Mouse (Mus musculus): ENCODE measurements around the gene Mdp1. TPM values are rescaled to one million over a fixed set of nuclear protein-coding genes. Genes with fewer than 3 reads are reported as not detected.

The Mdp1 gene
- polyA plus RNA-seq (2014; fragmentation: Illumina TruSeq; extraction: RNeasy Lipid Tissue Mini Kit (QIAGEN cat#74804); ENCODE audit: low read depth, low replicate concordance) = 4.4 TPM

DNA sequence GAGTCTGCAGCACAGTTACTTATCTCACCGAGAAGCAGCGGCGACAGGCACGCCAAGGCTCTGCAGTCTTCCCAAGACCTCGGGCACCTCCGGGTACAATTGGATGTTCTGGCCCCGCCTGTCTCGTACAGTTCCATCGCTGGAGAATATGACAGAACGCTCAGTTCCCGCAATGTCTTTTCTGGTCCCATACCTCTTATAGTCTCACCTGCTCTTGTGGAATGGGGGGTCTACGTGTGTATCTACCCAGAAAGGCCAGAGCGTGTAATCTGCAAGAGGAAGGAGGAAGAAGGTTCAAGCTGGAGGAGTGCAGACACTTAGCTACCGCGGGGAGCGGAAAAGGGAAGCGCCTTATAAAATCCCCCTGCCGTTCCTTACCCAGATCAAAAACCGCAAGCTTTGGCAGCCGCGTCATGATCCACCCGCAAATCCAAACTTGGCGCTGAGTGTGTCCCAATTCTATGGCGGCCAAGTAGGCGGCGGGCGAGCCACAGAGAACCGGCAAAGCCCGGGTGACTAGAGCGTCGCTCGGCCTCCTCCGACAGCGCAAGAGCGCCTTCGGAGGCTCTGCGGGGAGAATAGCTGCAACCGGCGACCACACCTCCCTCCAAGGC lies at the start of gene Mdp1:
Gene Mdp1, minus strand, starts transcription at position 549 of the 614 bp plus-strand sequence.

DNA sequence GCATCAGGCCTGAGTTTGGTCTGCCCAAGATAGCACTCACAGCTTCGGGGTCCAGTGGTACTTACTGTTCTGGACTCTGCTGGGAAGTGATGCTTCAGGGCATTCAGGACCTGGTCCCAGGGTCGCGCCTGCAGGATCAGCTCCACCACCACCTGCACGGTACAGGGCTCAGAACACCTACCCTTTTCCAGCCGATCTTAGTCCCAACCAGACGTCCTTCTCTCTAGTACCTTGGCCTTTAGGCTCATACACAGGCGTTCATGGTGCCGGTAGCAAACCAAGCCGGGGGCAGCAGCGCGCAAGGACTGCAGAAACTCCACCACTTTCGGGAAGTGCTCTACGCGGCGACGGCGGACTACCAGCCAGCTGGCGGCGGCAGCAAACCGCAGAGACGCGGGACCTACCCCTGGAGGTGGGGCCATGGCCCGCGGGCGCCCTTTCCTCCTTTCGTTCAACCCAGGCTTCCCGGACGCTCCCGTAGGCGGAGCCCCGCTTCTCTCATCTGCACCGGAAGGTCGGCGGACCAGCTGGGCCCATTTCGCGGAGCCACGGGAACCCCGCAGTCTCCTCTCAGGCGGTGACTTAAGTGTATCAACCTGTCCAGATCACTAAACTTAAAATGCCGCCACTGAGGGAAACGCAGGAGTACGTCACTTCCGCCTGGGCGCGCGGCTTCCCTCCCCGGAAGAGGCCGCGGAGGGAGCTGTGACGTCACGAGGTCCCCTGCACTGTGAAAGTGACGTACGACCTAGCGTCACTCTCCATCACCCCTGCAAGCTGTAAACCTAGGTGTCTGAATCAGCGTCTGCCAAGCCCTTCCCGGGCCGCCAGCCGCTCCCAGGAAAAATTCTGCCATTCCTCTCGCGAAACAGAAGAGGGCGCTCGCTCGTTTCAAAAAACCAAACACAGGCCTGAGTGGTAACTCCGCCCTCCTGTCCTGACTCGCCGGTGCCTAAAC lies 21.1 kb upstream of the Mdp1 start, which contains the start of gene Tinf2:
Gene Tinf2, minus strand, starts transcription at position 661 of the 958 bp plus-strand sequence.

DNA sequence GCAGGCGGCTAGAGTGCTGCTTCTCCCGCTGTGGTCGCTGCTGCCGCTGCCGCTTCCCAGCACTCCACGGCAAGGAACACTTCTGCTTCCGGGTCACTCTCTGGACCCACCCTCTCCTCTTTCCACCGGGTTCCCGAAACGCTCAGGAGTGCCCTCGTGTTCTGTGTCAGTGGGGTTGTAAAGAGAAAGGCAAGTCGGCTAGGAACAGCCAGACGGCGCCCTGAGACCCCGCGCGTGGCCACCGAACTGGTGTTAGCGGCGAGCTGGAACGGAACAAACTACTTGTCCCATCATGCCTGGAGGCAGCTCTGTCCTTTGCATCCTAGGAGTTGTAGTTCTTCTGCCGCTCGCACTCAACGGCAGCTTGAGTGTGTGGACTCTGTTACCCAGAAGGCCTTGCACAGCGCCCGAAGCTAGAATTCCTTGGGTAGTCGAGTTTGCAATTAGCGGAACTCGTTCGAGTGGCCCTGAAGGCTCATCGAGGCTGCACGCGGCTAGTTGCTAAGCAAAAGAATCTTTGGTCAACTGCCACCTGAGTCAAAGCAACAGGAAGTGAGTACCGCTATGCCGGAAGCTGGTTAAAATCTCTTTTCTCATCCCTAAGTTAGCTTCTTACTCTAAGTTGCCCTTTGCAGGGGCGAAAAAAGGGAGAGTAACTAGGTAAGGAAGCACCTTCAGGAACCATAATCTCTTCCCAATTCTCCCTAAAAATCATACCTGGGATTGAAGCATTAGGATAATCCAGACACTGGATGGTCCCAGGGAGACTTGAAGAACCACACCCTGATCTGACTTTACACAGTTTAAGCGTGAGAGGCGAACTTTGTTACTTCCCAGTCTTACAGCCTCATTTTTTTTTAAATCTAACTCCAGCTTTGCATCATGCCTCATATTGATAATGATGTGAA lies 11.8 kb upstream of the Mdp1 start, which contains the start of the genes Gmpr2 and Nedd8:
Gene Gmpr2, plus strand, starts transcription at position 109 of the 908 bp plus-strand sequence.
Gene Nedd8, minus strand, starts transcription at position 292 of the 908 bp plus-strand sequence.

DNA sequence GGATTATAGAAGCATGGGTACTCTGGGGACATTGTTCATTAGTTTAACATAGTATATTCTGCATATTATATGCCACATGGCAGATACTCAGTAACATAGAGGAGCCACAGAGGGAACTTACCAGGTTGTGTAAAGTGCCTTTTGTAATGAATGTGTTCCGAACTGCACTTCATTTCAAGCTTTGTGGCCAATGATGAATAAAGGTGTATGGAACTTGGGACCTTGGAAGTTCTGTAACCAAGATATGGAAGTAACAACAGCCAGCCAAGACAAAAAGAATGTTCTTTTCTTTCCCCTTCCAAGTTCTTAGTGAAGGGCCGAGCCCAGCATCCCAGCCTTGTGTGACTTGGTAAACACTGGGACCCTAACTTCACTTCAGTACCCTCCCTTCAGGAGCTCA lies 10.4 kb downstream of the Mdp1 start, which contains the start of gene Tssk4:
Gene Tssk4, plus strand, starts transcription at position 301 of the 400 bp plus-strand sequence.

DNA sequence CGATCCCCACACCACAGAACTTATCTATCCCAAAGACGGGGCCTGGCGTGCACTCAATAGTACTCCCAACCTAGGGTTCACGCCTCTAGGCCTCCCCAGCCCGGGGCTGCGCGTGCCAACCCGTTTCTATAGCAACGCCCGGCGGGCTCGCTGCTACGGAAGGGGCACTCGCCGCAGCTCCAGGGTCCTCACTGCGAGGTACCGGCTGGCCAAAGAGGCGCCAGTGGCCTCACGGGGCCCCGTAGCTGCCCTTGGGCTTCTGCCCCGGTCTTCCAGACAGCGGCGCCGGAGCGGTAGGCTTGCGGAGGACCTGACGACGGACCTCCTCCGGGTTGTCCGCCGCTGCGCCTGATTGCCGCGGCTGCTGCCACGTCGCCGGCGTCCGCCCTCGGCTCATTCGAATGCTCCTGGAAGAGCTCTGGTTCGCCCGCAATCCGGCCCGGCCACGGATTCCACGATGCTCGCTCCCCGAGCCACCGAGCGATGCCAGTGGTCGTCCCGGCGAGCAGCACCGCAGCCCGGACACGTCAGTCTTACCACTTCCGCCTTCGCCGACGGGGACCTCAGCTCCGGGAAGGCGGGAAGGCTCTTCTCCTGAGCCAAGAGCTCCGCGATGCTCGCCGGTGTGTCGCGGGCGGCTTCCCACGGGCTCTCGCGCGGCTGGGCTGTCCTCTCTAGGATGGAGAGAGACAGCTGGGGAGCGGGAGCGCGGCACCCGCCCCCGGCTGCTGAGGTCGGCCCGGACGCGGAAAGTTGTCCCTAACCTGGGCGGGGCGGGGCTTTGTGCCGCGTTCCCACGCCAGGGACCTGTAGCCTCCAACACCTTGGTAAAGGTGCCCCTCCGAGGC lies 17.0 kb downstream of the Mdp1 start, which contains the start of gene Tm9sf1:
Gene Tm9sf1, minus strand, starts transcription at position 747 of the 848 bp plus-strand sequence.

DNA sequence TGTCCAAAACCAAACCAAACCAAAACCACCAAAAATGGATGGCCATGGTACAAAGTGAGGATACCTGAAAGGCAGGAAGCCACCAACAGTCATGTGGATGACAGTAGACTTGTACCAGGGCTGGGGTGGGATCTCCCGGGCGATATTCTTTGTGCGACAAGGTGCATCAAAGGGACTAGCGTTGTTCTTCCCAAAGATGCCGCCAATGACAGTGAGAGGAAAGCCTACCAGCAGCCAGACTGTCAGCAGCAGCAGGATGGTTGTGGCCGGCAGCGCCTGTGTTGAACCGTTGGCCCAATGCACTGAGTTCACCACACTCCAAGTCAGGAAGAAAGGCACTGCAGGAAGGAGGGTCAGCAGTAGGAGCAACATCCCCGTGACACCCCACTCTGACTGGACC lies 22.5 kb downstream of the Mdp1 start, which contains the start of gene Gm49378:
Gene Gm49378, minus strand, starts transcription at position 101 of the 400 bp plus-strand sequence.

DNA sequence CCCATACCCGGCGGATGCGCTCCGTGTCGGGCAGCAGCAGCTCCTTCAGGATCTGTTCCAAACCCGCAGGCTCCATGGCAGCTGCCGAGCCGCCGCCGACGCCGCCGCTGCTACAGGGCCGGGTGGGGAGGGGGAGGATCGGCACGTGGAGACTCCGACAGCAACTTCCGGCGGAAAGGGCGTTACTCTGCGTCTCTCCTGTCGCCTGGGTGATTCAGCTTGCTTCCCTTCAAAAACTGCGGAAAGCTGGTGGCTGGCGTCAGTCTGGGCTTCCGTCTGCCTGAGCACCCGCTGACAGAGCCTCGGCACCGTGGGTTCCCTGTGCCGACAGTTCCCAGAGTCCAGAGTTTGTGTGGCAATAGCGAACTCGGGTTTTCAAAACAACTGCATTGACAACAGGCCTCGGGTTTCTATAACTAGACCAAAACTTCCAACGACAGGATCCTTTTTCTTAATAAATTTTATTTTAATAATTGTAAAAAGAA lies 24.7 kb downstream of the Mdp1 start, which contains the start of gene Ipo4:
Gene Ipo4, minus strand, starts transcription at position 435 of the 485 bp plus-strand sequence.

DNA sequence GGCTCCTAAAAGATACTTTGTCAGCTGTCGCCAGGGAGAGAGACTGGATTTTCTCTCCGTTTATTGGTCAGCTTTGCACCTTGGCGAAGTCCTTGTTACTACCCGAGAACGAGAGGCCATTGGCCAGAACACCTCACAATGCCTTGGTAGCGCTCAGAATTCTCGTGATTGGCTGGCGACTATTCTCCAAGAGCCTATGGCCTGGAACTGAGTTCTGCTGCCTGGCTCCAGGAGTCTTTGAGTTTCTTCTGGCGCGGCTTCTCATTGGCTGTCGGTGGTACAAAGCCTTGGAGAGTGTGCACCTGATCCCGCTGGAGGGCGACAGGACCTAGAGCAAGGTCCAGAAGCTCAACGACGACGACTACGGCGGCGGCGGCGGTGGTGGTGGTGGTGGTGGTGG lies 42.5 kb downstream of the Mdp1 start, which contains the start of gene Rec8:
Gene Rec8, plus strand, starts transcription at position 216 of the 400 bp plus-strand sequence.

Other genes starting within 250 kb of the Mdp1 start
- 19.4 TPM for gene Dhrs4, start 181.8 kb downstream of the Mdp1 start, polyA plus RNA-seq (2014; fragmentation: Illumina TruSeq; extraction: RNeasy Lipid Tissue Mini Kit (QIAGEN cat#74804); ENCODE audit: low read depth, low replicate concordance)
- gene Carmil3, start 169.9 kb downstream of the Mdp1 start, polyA plus RNA-seq (2014; fragmentation: Illumina TruSeq; extraction: RNeasy Lipid Tissue Mini Kit (QIAGEN cat#74804); ENCODE audit: low read depth, low replicate concordance) = not detected
- gene Cpne6, start 150.1 kb downstream of the Mdp1 start, polyA plus RNA-seq (2014; fragmentation: Illumina TruSeq; extraction: RNeasy Lipid Tissue Mini Kit (QIAGEN cat#74804); ENCODE audit: low read depth, low replicate concordance) = not detected
- gene Nrl, start 135.5 kb downstream of the Mdp1 start, polyA plus RNA-seq (2014; fragmentation: Illumina TruSeq; extraction: RNeasy Lipid Tissue Mini Kit (QIAGEN cat#74804); ENCODE audit: low read depth, low replicate concordance) = 0.11 TPM
- gene Pck2, start 120.2 kb downstream of the Mdp1 start, polyA plus RNA-seq (2014; fragmentation: Illumina TruSeq; extraction: RNeasy Lipid Tissue Mini Kit (QIAGEN cat#74804); ENCODE audit: low read depth, low replicate concordance) = 0.35 TPM
- gene Dcaf11, start 100.5 kb downstream of the Mdp1 start, polyA plus RNA-seq (2014; fragmentation: Illumina TruSeq; extraction: RNeasy Lipid Tissue Mini Kit (QIAGEN cat#74804); ENCODE audit: low read depth, low replicate concordance) = 14.7 TPM
- gene A730061H03Rik, start 100.1 kb downstream of the Mdp1 start, polyA plus RNA-seq (2014; fragmentation: Illumina TruSeq; extraction: RNeasy Lipid Tissue Mini Kit (QIAGEN cat#74804); ENCODE audit: low read depth, low replicate concordance) = not detected
- gene Fitm1, start 84.9 kb downstream of the Mdp1 start, polyA plus RNA-seq (2014; fragmentation: Illumina TruSeq; extraction: RNeasy Lipid Tissue Mini Kit (QIAGEN cat#74804); ENCODE audit: low read depth, low replicate concordance) = not detected
- gene Psme1, start 82.4 kb downstream of the Mdp1 start, polyA plus RNA-seq (2014; fragmentation: Illumina TruSeq; extraction: RNeasy Lipid Tissue Mini Kit (QIAGEN cat#74804); ENCODE audit: low read depth, low replicate concordance) = 25.6 TPM
- gene Emc9, start 75.2 kb downstream of the Mdp1 start, polyA plus RNA-seq (2014; fragmentation: Illumina TruSeq; extraction: RNeasy Lipid Tissue Mini Kit (QIAGEN cat#74804); ENCODE audit: low read depth, low replicate concordance) = 2.7 TPM
- gene Psme2, start 69.4 kb downstream of the Mdp1 start, polyA plus RNA-seq (2014; fragmentation: Illumina TruSeq; extraction: RNeasy Lipid Tissue Mini Kit (QIAGEN cat#74804); ENCODE audit: low read depth, low replicate concordance) = 17.0 TPM
- gene Rnf31, start 68.8 kb downstream of the Mdp1 start, polyA plus RNA-seq (2014; fragmentation: Illumina TruSeq; extraction: RNeasy Lipid Tissue Mini Kit (QIAGEN cat#74804); ENCODE audit: low read depth, low replicate concordance) = 2.1 TPM
- 2.6 TPM for gene Irf9, start 56.9 kb downstream of the Mdp1 start, polyA plus RNA-seq (2014; fragmentation: Illumina TruSeq; extraction: RNeasy Lipid Tissue Mini Kit (QIAGEN cat#74804); ENCODE audit: low read depth, low replicate concordance)
- 8.3 TPM for gene Rec8, start 42.5 kb downstream of the Mdp1 start, polyA plus RNA-seq (2014; fragmentation: Illumina TruSeq; extraction: RNeasy Lipid Tissue Mini Kit (QIAGEN cat#74804); ENCODE audit: low read depth, low replicate concordance)
- gene Ipo4, start 24.6 kb downstream of the Mdp1 start, polyA plus RNA-seq (2014; fragmentation: Illumina TruSeq; extraction: RNeasy Lipid Tissue Mini Kit (QIAGEN cat#74804); ENCODE audit: low read depth, low replicate concordance) = 67.7 TPM
- gene Gm49378, start 22.6 kb downstream of the Mdp1 start, polyA plus RNA-seq (2014; fragmentation: Illumina TruSeq; extraction: RNeasy Lipid Tissue Mini Kit (QIAGEN cat#74804); ENCODE audit: low read depth, low replicate concordance) = 1.6 TPM
- 5.9 TPM for gene Tm9sf1, start 16.7 kb downstream of the Mdp1 start, polyA plus RNA-seq (2014; fragmentation: Illumina TruSeq; extraction: RNeasy Lipid Tissue Mini Kit (QIAGEN cat#74804); ENCODE audit: low read depth, low replicate concordance)
- gene Tssk4, start 10.3 kb downstream of the Mdp1 start, polyA plus RNA-seq (2014; fragmentation: Illumina TruSeq; extraction: RNeasy Lipid Tissue Mini Kit (QIAGEN cat#74804); ENCODE audit: low read depth, low replicate concordance) = 45.9 TPM
- gene Gmpr2, start 11.4 kb upstream of the Mdp1 start, polyA plus RNA-seq (2014; fragmentation: Illumina TruSeq; extraction: RNeasy Lipid Tissue Mini Kit (QIAGEN cat#74804); ENCODE audit: low read depth, low replicate concordance) = 54.2 TPM
- 54.1 TPM for gene Nedd8, start 11.6 kb upstream of the Mdp1 start, polyA plus RNA-seq (2014; fragmentation: Illumina TruSeq; extraction: RNeasy Lipid Tissue Mini Kit (QIAGEN cat#74804); ENCODE audit: low read depth, low replicate concordance)
- 18.0 TPM for gene Tinf2, start 21.3 kb upstream of the Mdp1 start, polyA plus RNA-seq (2014; fragmentation: Illumina TruSeq; extraction: RNeasy Lipid Tissue Mini Kit (QIAGEN cat#74804); ENCODE audit: low read depth, low replicate concordance)
- gene Tgm1, start 53.4 kb upstream of the Mdp1 start, polyA plus RNA-seq (2014; fragmentation: Illumina TruSeq; extraction: RNeasy Lipid Tissue Mini Kit (QIAGEN cat#74804); ENCODE audit: low read depth, low replicate concordance) = not detected
- 0.35 TPM for gene Rabggta, start 61.8 kb upstream of the Mdp1 start, polyA plus RNA-seq (2014; fragmentation: Illumina TruSeq; extraction: RNeasy Lipid Tissue Mini Kit (QIAGEN cat#74804); ENCODE audit: low read depth, low replicate concordance)
- 45.7 TPM for gene Dhrs1, start 85.2 kb upstream of the Mdp1 start, polyA plus RNA-seq (2014; fragmentation: Illumina TruSeq; extraction: RNeasy Lipid Tissue Mini Kit (QIAGEN cat#74804); ENCODE audit: low read depth, low replicate concordance)
- 53.9 TPM for gene Nop9, start 85.2 kb upstream of the Mdp1 start, polyA plus RNA-seq (2014; fragmentation: Illumina TruSeq; extraction: RNeasy Lipid Tissue Mini Kit (QIAGEN cat#74804); ENCODE audit: low read depth, low replicate concordance)
- not detected for gene Cideb, start 98.0 kb upstream of the Mdp1 start, polyA plus RNA-seq (2014; fragmentation: Illumina TruSeq; extraction: RNeasy Lipid Tissue Mini Kit (QIAGEN cat#74804); ENCODE audit: low read depth, low replicate concordance)
- not detected for gene Ltb4r2, start 100.9 kb upstream of the Mdp1 start, polyA plus RNA-seq (2014; fragmentation: Illumina TruSeq; extraction: RNeasy Lipid Tissue Mini Kit (QIAGEN cat#74804); ENCODE audit: low read depth, low replicate concordance)
- not detected for gene Ltb4r1, start 105.5 kb upstream of the Mdp1 start, polyA plus RNA-seq (2014; fragmentation: Illumina TruSeq; extraction: RNeasy Lipid Tissue Mini Kit (QIAGEN cat#74804); ENCODE audit: low read depth, low replicate concordance)
- gene Adcy4, start 123.6 kb upstream of the Mdp1 start, polyA plus RNA-seq (2014; fragmentation: Illumina TruSeq; extraction: RNeasy Lipid Tissue Mini Kit (QIAGEN cat#74804); ENCODE audit: low read depth, low replicate concordance) = 0.06 TPM
- gene Ripk3, start 128.4 kb upstream of the Mdp1 start, polyA plus RNA-seq (2014; fragmentation: Illumina TruSeq; extraction: RNeasy Lipid Tissue Mini Kit (QIAGEN cat#74804); ENCODE audit: low read depth, low replicate concordance) = 0.69 TPM
- gene Nfatc4, start 162.6 kb upstream of the Mdp1 start, polyA plus RNA-seq (2014; fragmentation: Illumina TruSeq; extraction: RNeasy Lipid Tissue Mini Kit (QIAGEN cat#74804); ENCODE audit: low read depth, low replicate concordance) = 0.11 TPM
- gene Nynrin, start 193.5 kb upstream of the Mdp1 start, polyA plus RNA-seq (2014; fragmentation: Illumina TruSeq; extraction: RNeasy Lipid Tissue Mini Kit (QIAGEN cat#74804); ENCODE audit: low read depth, low replicate concordance) = 0.03 TPM
- gene Cbln3, start 223.9 kb upstream of the Mdp1 start, polyA plus RNA-seq (2014; fragmentation: Illumina TruSeq; extraction: RNeasy Lipid Tissue Mini Kit (QIAGEN cat#74804); ENCODE audit: low read depth, low replicate concordance) = 0.38 TPM
- gene Khnyn, start 224.4 kb upstream of the Mdp1 start, polyA plus RNA-seq (2014; fragmentation: Illumina TruSeq; extraction: RNeasy Lipid Tissue Mini Kit (QIAGEN cat#74804); ENCODE audit: low read depth, low replicate concordance) = 2.2 TPM
- gene Sdr39u1, start 239.8 kb upstream of the Mdp1 start, polyA plus RNA-seq (2014; fragmentation: Illumina TruSeq; extraction: RNeasy Lipid Tissue Mini Kit (QIAGEN cat#74804); ENCODE audit: low read depth, low replicate concordance) = 15.9 TPM